Mouse (Mus musculus) kidney, postnatal 0 days (tissue): ENCODE measurements at regions not wholly inside any gene's neighbourhood (a gene's known extent, or its start where the extent isn't known, plus 50 kb on each side); places are given as distances from the start of the nearest gene placed in this dataset.
A peak's percentile ranks its signal among the peaks of the same experiment; 100 is the strongest.

Experiments
- ATAC-seq: fragments of 200-750 bp; cut with Nextera tagmentation; replicated peaks from 2 replicates; pipeline ENCODE4 v1.8.0; 2017; ENCODE audit warnings: low read depth, moderate number of reproducible peaks, moderate TSS enrichment, moderate library complexity; ENCODE audit not compliant: low FRiP score
- DNase-seq: peaks from one replicate; pipeline ENCODE4 v3.0.0-alpha.2; 2016; ENCODE audit warnings: low spot score
- H3K27ac ChIP-seq: fragments of 300-500 bp; sonication (generic); 2 replicates; pipeline ENCODE4 v1.5.1; 2014; ENCODE audit warnings: mild to moderate bottlenecking
- H3K27me3 ChIP-seq: fragments of 300-500 bp; sonication (generic); 2 replicates; pipeline ENCODE4 v1.6.1; 2014; ENCODE audit warnings: low read length, mixed read lengths; ENCODE audit not compliant: insufficient read depth
- H3K36me3 ChIP-seq: fragments of 300-500 bp; sonication (generic); 2 replicates; pipeline ENCODE4 v1.6.1; 2014; ENCODE audit warnings: low read length, mixed read lengths; ENCODE audit not compliant: insufficient read depth
- H3K4me1 ChIP-seq: fragments of 300-500 bp; sonication (generic); replicated peaks from 2 replicates; pipeline ENCODE4 v1.6.1; 2014; ENCODE audit warnings: antibody characterized with exemption, low read length, mixed read lengths; ENCODE audit not compliant: insufficient read depth
- H3K4me2 ChIP-seq: fragments of 300-500 bp; sonication (generic); 2 replicates; pipeline ENCODE4 v1.6.1; 2014; ENCODE audit warnings: mild to moderate bottlenecking, low read length, moderate library complexity, mixed read lengths
- H3K4me3 ChIP-seq: fragments of 300-500 bp; sonication (generic); replicated peaks from 2 replicates; pipeline ENCODE4 v1.5.1; 2014; ENCODE audit warnings: low read depth, low read length
- H3K9ac ChIP-seq: fragments of 300-500 bp; sonication (generic); 2 replicates; pipeline ENCODE4 v1.6.1; 2014; ENCODE audit warnings: low read depth, low read length
- H3K9me3 ChIP-seq: fragments of 300-500 bp; sonication (generic); replicated peaks from 2 replicates; pipeline ENCODE4 v1.6.1; 2016; ENCODE audit warnings: low read length, inconsistent platforms, mixed read lengths
- CTCF ChIP-seq: IDR thresholded peaks from 2 replicates; pipeline ENCODE4 v1.5.1; 2016; ENCODE audit warnings: antibody characterized with exemption, low read depth, mild to moderate bottlenecking, moderate library complexity
- WGBS: fragments of 180-500 bp; shearing (Covaris S2); extraction: QIAGEN DNeasy Blood & Tissue Kit; methylation state at CpG from one replicate; pipeline ENCODE4 v1.1.7; 2014; 5-methylcytosine and 5-hydroxymethylcytosine counted together

GRCm38 (mm10) chr4:81764026-81764867, 321.6 kb upstream of the Mpdz start:
- no peak for TF ChIP-seq CTCF
- Histone ChIP-seq H3K9me3 (no peaks in the 10 kb centered on the region), H3K36me3 (no peaks in the 10 kb centered on the region), H3K4me2 (peak overlapping the region; percentile 19; the same call in 1 of the 2 replicates), H3K4me1 (0 out of 2 replicates have a peak, but pooled peaks cover 9% of the 10 kb centered on the region), H3K27me3 (no peaks in the 10 kb centered on the region), H3K4me3 (no peak overlapping the region), H3K27ac (0 out of 2 replicates have a peak overlapping the region, but pooled peaks have one; percentile 25), H3K9ac (no peak overlapping the region)
- 34% methylated on average over 11 of the region's 11 CpGs for WGBS
- ATAC-seq (no peak), DNase-seq (no peak)

- H3K36me3 ChIP-seq = no peaks in the 10 kb centered on the region
- 0 out of 2 replicates have a peak, but pooled peaks cover 9% of the 10 kb centered on the region for H3K4me1 ChIP-seq
- ATAC-seq (no peak), DNase-seq (no peak)
- H3K9me3 ChIP-seq = no peaks in the 10 kb centered on the region
- no peak for TF ChIP-seq CTCF
- H3K27ac ChIP-seq = peak overlapping the region; percentile 25; the same call in 1 of the 2 replicates
- 50% methylated on average over 10 of the region's 10 CpGs for WGBS
- H3K9ac ChIP-seq = no peak overlapping the region
- no peaks in the 10 kb centered on the region for H3K27me3 ChIP-seq
- H3K4me3 ChIP-seq = no peak overlapping the region
- no peak overlapping the region for H3K4me2 ChIP-seq
Measured at GRCm38 (mm10) chr4:81763311-81764025, 320.9 kb upstream of the Mpdz start.

GRCm38 (mm10) chr4:81762592-81763229, 320.1 kb upstream of the Mpdz start:
- TF ChIP-seq CTCF = no peak
- Histone ChIP-seq H3K27me3 (no peaks in the 10 kb centered on the region), H3K4me2 (no peak overlapping the region), H3K4me1 (0 out of 2 replicates have a peak, but pooled peaks cover 9% of the 10 kb centered on the region), H3K36me3 (no peaks in the 10 kb centered on the region), H3K9ac (no peak overlapping the region), H3K27ac (no peak overlapping the region), H3K9me3 (no peaks in the 10 kb centered on the region), H3K4me3 (no peak overlapping the region)
- DNase-seq (no peak), ATAC-seq (no peak)
- 40% methylated on average over 11 of the region's 11 CpGs for WGBS

GRCm38 (mm10) chr4:81757905-81758304, 315.3 kb upstream of the Mpdz start:
- H3K27ac ChIP-seq = no peak overlapping the region
- no peaks in the 10 kb centered on the region for H3K27me3 ChIP-seq
- 0 out of 2 replicates have a peak, but pooled peaks cover 3% of the 10 kb centered on the region for H3K4me1 ChIP-seq
- 33% methylated on average over 1 of the region's 1 CpGs for WGBS
- no peak for DNase-seq
- no peaks in the 10 kb centered on the region for H3K9me3 ChIP-seq
- no peak for TF ChIP-seq CTCF
- H3K36me3 ChIP-seq = no peaks in the 10 kb centered on the region
- H3K4me2 ChIP-seq = no peak overlapping the region
- no peak for ATAC-seq
- H3K4me3 ChIP-seq = no peak overlapping the region
- no peak overlapping the region for H3K9ac ChIP-seq

- TF ChIP-seq CTCF = no peak
- Histone ChIP-seq H3K4me3 (no peak overlapping the region), H3K9ac (no peak overlapping the region), H3K4me2 (peak overlapping the region; percentile 42), H3K36me3 (no peaks in the 10 kb centered on the region), H3K4me1 (peaks cover 5% of the 10 kb centered on the region; the same call in 1 of the 2 replicates), H3K9me3 (no peaks in the 10 kb centered on the region), H3K27ac (no peak overlapping the region), H3K27me3 (no peaks in the 10 kb centered on the region)
- ATAC-seq = peak; percentile 71
- peak; percentile 91 for DNase-seq
- WGBS = 16% methylated on average over 18 of the region's 18 CpGs
Measured at GRCm38 (mm10) chr4:81744629-81745509, 302.3 kb upstream of the Mpdz start.
